Mouse (Mus musculus): ENCODE data around the gene Grsf1. TPM values are rescaled to one million over a fixed set of nuclear protein-coding genes. Genes with fewer than 3 reads are reported as not detected.

The Grsf1 gene
- 100 to 1,000 TPM; 208 to 215 TPM for total RNA-seq (2021)
- long read RNA-seq, experiment 1, transcript Grsf1-201 (10 exons, 2,538 nt), result major isoform, 70 of 156 reads
- long read RNA-seq, experiment 1, transcript Grsf1-202 (10 exons, 2,286 nt), result minor isoform, 54 of 156 reads
- long read RNA-seq, experiment 1, partial matches to known transcripts, result 17 of 156 reads
- long read RNA-seq, experiment 1, other reads (novel, unspliced or antisense), result 15 of 156 reads
- long read RNA-seq, experiment 2, transcript Grsf1-202 (10 exons, 2,286 nt), result minor isoform, 21 of 82 reads
- long read RNA-seq, experiment 2, transcript Grsf1-201 (10 exons, 2,538 nt), result major isoform, 41 of 82 reads
- long read RNA-seq, experiment 2, partial matches to known transcripts, result 7 of 82 reads
- long read RNA-seq, experiment 2, other reads (novel, unspliced or antisense), result 13 of 82 reads

DNA sequence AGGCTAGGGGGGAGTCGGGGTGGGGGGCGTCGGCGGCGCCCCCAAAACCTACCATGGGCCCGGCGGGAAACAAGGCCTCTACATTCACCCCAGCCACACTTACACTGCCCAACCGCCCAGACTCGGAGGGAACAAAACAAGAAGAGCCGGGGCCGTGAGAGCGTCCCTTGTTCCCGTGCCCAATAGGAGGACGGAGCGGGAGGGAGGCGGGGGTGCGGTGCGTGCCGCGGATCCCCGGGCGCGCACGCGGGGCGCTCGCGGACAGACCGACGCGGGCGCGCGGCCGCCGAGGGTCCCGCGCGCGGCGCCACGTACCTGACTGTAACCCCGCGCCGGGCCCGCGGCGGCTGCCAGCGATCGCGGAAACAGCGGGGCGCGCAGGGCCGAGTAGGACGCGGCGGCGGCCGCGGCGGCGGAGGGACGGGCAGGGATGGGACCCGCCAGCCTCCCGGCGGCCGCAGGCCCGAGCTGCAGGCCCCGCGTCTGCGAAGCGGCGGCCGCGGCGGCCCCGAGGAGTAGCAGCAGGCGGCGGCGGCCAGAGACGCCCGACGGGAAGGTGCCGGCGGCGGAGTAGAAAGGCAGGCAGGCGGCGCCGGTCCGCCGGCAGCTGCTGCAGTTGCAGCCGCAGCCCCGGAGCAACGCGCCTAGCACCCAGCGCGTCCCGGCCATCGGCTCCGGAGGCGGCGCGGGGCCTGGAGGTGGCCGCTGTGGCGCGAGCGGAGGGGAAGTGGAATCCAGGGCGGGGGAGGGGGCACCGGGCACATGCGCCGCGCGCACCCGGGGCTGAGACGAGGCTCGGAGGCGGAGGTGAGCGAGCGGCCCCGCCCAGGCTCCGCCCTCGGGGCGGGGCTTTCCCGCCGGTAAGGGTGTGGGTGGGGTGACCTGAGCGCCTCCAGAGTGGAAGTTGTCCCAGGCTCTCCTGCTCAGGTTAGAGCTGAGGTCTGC is at the start of gene Grsf1:
TSS of gene Grsf1 (minus strand) at position 729 of the 945 bp plus-strand sequence.
- peak; percentile 91 to 94 for DNase-seq

DNA sequence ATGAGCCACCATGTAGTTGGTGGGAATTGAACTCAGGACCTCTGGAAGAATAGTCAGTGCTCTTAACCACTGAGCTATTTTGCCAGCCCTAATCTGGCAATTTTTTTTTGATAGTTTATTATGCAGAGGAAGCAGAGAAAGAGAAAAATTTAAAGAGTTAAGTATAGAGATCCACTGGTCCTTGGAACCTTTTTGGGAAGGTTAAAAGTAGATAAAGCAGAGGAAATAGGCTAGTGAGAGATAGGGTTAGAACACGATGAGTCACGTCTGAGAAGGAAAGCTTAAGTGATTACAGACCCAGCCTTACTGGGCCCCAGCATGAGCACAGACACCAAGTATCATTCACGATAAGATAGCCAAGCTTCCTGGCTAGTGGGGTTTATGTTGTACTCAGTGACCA is 48.1 kb upstream of the Grsf1 start:
- no peak for DNase-seq

DNA sequence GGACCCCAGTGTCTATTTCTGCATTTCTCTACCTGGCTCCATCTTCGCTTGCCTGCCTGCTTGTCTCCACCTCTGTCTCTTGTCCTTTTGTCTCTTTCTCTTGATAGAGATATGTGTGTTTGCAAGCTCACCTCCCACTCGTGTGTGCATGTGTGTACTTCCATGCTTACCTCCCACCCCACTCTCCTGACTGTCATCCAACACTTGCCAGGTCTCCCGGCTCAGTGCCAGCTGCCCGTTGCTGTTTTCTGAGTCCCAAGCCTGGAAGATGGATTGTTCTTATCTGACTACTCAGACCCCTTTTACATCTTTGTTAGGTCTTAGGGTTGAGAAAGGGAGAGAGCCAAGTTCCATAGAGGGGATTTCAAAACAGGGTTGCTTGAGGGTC is 46.2 kb upstream of the Grsf1 start:
- DNase-seq, result peak in 1 of 2 experiments; percentile 38

DNA sequence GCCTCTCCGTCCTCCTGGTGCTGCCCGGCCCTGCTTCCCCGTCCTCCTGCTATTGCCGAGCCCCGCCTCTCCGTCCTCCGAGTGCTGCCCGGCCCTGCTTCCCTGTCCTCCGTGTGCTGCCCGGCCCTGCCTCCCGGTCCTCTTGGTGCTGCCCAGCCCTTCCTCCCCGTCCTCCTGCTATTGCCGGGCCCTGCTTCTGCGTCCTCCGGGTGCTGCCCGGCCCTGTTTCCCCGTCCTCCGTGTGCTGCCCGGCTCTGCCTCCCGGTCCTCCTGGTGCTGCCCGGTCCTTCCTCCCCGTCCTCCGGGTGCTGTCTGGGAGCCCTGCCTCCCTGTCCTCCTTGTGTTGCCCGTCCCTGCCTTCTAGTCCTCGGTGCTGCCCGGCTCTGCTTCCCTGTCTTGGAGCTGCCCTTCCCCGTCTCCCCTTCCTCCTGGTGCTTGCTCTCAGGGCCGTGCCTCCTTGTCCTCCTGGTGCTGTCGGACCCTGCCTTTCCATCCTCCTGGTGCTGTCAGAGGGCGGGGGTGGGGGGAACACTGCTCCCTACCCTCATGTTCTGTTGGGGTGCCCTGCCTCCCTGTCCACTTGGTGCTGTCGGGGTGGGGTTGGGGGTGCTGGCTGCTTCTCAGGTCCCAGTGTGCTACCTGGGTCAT is 45.7 kb upstream of the Grsf1 start:
- peak; percentile 38 to 44 for DNase-seq

DNA sequence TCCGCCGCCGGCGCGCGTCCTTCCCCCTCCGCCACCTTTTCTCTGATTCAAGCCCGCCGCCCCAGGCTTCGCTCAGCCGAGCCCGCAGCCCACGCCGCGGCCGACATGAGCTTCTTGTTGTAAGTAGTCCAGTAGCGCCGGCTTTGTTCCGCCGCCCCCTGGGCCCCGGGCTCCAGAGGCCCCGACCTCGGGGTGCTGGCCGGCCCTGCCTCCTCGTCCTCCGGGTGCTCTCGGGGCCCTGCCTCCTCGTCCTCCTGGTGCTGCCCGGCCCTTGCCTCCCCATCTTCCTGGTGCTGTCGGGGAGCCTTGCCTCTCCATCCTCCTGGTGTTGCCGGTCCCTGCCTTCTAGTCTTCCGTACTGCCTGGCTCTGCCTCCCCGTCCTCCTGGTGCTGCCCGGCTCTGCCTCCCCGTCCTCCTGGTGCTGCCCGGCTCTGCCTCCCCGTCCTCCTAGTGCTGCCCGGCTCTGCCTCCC is 45.1 kb upstream of the Grsf1 start:
- DNase-seq, result no peak

DNA sequence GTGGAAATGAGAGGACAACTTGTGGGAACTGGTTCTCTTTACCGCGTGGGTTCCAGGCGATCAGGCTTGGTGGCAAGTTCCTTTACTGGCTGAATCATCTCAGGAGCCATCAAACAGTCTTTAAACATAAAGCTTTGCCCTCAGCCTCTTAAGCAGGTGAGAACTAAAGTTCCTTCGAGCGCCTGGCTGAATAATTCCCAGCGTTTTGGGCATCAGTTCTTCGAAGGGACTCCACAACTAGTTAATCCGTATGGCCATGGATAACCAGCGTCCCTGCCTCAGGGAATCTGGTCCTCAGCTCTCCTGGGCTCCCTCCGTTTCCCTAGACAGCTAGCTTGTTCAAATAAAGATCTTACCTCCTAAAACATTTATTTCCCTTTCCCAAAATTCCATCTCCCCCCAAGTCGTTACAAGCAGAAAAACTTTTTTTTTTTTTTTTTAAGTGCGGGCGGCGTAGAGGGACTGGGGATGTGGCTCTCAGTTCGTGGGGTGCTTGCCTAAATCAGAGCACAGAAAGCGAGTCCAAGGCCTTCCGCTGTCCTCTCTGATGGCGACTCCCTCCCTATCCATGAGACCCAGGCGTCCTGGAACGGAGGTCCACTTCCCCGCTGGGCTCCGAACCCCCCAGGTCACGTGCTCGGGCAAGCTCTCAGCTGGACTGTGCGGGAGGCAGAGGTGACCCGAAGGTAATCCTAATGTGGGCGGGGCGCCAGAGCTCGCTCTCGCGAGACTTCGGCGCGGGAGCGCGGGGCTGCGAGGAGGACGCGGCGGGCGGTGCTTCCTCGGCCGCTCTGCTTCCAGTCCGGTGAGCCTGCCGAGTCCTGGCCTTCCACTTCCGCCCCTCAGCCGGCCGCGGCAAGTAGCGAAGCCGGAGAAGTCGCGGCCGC is 44.4 kb upstream of the Grsf1 start, which contains the start of gene Mob1b:
TSS of gene Mob1b (plus strand) at position 740 of the 887 bp plus-strand sequence.
- DNase-seq, result peak; percentile 99

DNA sequence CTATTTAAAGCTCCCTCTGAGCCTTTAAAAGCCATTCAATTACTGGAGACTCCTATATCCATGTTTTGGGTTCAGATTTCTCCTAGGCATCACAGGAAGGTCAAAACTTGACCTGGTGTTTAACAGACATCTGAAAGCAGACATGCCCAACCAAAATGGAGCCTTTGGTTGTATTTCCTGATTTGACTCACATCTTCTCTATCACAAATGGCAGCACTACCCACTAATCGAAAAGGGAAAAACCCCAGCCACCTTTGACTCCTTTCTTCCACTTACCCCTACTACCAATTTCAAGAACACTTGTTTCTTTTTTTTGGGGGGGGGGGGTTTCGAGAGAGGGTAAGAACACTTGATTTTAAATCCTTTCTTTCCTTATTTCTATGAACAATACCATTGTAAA is 41.0 kb upstream of the Grsf1 start:
- no peak for DNase-seq

DNA sequence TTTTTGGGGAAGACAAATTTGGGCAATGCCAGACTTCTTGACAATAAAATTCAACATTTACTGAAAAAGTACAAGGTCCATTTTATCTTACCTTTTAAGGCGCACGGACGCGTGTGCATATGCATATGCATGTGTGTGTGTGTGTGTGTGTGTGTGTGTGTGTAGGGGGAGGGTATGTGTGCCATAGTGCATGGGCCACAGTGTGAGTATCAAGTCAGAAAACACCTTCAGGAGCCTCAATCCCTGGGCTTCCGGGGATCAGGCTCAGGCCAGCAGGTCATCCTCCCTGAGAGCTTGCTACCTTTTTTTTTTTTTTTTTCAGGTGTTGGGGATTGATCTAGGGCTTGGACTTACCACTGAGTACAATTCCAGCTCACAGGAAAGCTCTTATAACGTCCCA is 36.4 kb upstream of the Grsf1 start:
- no peak for DNase-seq

DNA sequence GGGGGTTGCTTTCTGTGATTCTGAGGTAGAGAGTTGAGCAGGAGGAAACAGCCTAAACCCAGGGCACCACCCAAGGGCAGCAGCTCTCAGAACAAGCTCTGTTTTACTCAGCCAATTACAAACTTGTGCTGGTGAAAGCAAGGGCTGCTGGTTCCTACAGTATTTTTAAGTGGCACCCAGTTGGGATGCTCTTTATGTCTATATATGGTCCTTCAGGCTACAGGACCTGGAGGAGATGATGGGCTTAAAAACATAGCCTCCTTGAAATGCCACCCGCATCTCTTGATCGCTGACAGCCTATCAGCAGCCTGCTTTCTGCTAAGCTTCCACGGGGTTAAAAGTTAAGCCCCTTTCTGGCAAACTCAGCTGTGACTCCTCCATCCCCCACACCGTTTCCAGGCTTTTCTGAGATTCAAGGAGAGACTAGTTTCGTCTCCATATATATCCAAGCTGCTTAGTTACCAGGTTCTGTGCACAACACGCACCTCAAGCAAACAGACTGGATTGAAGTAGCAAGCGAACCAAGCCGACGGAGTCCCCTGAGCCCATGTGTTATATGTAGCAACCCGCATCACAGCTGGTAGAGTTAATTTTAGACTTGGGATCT is 35.8 kb upstream of the Grsf1 start:
- DNase-seq, result peak in 1 of 2 experiments; percentile 22

DNA sequence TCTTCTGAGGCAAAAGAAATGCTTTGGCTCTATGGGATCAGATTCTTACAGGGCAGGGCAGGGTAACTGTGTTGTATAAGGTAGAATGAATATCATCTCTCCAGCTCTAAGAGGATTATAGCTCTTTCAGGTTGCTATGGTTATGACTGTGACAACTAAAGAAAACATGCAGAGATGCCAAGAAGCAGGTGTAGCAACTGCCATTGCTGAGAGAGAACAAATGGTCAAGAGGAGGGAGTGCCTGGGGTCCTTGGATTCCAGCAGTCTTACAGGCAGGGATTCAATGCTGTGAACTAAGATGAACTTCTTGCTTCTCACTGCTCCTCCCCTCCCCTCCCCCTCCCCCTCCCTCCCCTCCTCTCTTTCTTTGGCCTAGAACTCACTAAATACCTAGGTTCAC is 35.2 kb upstream of the Grsf1 start:
- DNase-seq, result no peak

DNA sequence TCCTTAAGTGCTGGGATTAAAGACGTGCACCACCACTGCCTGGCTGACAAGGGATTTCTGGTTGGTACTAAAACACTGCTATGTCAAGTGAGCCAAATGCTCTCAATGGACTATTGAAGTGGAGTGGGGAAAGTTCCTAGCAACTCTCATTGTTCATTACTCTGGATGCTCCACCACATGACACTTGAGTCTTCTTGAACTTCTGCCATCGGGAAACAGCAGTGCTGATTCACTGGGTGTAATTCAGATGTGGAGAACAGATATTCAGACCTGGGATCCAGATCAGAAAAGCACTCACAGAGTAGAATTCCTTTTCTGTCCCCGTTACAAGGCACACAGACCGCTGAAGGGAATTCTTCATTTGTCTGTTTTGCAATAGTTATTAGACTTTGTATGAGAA is 27.6 kb upstream of the Grsf1 start:
- no peak for DNase-seq

DNA sequence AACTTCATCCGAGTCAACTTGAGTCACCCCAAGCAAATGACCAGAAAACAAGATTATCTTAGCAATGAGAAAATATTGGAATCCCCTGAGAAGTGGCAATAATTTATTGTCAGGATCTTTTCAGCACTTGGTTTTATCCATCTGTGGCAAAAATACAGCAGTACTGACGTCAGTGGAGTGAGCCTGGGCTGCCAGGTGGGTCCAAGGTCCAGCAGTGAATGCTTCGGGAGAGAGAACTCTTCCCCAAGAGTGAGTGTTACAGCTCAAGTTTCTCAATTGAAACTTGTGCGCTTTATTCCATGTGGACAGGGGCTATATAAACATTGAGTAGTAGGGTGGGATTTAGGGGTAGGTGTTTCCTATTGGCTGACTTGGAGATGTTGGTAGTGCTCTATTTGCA is 26.1 kb upstream of the Grsf1 start:
- DNase-seq, result no peak

DNA sequence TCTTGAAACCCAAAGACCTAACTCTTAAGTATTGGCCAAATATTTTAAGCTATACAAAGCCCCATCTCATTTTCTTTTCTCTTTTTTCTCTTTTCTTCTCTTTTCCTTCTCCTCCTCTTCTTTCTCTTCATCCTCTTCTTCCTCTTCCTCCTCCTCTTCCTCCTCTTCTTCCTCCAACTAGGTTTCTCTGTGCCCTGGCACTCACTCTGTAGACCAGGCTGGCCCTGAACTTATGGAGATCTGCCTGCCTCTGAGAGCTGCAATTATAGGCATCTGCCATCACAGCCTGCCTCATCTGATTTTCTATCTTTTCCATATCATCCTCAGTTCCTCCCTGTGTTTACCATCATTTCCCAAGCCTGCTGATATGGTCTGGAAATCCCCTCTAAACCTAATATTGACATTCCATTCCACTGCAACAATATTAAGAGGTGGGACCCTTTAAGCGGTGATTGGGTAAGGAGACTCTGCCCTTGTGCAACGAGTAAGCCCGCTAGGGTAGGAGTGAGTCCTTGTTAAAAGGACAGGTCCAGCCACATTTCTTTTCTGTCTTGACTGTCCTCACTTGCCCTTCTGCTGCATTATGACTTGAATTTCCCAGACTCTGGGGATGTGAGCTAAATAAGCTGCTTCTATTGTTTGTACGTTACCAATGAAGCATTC is 23.4 kb upstream of the Grsf1 start:
- DNase-seq, result no peak

DNA sequence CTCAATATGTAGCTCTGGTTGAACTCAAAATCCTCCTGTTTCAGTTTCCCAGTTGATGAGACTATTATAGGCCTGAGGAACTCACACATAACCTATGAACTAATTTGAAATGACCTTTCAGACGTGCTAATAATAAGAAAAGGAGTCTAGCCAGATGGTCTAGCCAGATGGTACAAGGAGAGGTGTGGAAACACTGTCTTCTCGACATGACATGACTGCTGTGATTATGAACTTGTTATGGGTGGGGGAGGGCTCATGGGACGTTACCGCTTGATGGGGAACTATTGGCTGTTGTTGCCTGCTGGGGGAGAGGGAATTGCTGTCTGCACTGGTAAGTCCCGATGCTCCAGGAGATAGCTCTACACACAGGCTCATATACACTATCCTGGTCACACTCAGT is 21.3 kb upstream of the Grsf1 start:
- no peak for DNase-seq

DNA sequence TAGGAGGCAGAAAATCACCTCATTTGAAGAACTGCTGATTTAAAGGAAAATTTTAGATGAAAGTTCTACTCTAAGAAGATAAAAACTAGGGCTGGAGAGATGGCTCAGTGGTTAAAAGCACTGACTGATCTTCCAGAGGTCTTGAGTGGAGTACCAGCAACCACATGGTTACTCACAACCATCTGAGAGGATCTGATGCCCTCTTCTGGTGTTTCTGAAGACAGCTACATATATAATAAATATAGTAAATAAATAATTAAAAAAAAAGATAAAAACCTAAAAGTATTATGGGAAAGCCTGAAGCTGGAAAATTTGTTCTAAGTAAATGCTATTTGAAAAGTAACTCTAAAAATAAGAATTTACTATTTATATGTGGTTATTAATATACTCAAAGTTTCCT is 17.1 kb upstream of the Grsf1 start:
- no peak for DNase-seq

DNA sequence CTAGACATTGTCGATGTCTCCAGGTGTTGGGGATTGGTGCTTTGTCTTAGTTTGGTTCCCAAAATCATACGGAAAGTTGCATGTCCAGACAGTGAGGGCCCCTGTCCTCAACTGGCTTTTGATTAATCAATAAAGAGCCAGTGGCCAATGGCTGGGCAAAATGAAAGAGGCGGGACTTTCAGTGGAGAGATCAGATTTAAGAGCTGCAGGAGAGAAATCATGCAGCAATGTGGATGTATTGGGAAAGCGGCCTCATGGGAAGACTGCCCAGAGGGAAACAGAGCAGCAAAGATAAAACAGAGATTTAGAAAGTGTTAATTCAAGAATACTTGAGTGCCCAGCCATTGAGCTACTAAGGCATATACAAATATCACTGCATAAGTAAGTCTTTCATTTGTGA is 16.6 kb upstream of the Grsf1 start:
- no peak for DNase-seq

DNA sequence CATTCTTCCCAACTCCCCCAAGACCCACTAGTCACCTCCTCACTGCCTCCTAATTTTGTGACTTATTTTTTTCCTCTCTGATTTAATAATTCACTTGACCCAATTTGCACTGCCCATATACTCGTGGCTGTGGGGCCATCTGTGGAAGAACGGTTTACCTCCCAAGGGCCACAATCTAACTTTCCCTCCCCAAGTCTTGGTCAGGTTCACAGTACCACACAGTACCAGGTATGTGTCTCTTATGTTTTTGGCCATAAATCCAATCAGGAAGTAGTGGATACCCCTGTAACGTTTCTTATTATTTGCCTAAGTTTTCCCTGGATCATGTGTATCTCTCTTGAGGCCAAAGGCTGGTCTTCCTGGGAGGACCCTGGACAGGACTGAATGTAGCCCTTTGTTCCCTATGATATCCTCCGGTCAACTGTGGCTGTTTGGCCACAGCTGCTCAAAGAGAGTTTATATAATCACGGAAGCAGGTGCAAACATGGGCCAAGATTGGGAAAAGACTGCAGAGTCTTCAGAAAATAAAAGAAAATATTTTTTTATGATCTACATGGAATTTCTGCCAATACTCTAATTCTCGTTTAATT is 15.6 kb upstream of the Grsf1 start:
- DNase-seq, result no peak

DNA sequence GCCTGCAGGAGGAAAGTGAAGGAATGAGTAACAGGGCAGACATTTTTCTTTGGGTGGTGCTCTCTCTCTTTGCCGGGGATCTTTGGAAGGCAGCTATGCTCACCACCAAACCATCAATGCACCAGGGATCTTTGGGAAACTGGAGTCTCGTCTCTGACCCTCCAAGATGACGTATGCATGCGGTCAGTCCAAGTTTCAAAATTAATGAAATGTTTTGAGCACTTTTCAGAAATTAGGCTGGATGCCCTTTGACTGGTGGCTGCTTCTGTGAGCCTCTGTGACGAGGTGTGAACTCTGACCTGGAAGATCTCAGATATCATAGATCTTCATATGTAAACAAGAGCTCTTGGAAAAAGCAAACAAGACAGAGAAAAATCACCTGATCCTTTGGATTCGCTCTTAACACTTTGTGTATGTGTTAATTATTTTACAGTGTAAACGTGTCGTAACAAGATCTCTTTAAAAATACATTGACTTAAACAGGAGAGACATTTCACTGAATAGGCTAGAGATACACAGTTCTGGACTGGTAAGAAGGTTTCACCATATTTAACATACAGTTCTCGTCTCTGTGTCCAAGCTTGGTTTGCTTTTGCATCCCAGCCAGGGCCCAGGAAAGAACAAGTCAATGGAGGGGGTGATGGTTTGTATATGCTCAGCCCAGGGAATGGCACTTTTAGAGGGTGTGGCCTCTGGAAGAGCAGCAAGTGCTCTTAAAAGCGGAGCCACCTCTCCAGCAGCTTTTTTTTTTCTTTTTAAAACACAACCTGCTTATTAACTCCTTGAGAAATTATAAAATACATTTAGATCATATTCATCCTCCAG is 14.9 kb upstream of the Grsf1 start:
- DNase-seq, result no peak

All from heart, adult 18-20 months (tissue).